Mouse (Mus musculus) G1E (cell line): Measurements from ENCODE around the gene Tmem94.

Source experiments
- CTCF ChIP-seq: IDR thresholded peaks from 2 replicates; pipeline ENCODE4 v1.5.1; 2012; ENCODE audit warnings: low read depth, low read length, inconsistent platforms, mixed read lengths
- GATA1 ChIP-seq: IDR thresholded peaks from 2 replicates; pipeline ENCODE4 v1.6.1; 2012; ENCODE audit warnings: borderline replicate concordance, low read length, inconsistent platforms, mixed read lengths

DNA sequence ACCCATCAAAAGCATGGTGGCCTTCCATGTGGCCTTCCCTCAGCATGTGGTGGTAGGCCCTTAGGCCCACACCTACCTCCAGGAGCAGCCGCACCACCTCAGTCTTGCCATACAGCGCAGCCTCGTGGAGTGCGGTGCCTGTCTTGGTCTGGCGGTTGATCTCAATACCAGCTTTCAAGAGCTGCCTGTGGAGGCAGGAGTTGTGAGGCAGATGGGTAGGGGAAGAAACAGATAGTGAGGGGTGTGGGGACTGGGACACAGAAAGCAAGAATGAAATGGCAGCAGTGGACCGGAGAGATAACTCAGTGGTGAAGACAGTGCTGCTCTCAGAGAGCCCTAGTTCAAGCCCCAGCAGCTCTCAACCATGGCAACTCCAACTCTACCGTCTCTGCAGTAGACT is 39.8 kb downstream of the Tmem94 start:
- TF ChIP-seq GATA1, result no peak
- no peak for TF ChIP-seq CTCF
